Mouse (Mus musculus) neural tube, embryonic 14.5 days (tissue): ENCODE measurements around the gene Pak4. TPM values are rescaled to one million over a fixed set of nuclear protein-coding genes. Genes with fewer than 3 reads are reported as not detected.

Experiments used
- ATAC-seq: fragments of 200-750 bp; cut with Nextera tagmentation; 2 replicates; pipeline ENCODE4 v1.8.0; 2017; ENCODE audit warnings: low read depth, mild to moderate bottlenecking, moderate TSS enrichment, moderate library complexity
- H3K27ac ChIP-seq: fragments of 300-500 bp; sonication (generic); 2 replicates; pipeline ENCODE4 v1.5.1; 2014; ENCODE audit warnings: low read depth, mild to moderate bottlenecking, control low read depth, low read length, moderate library complexity, mixed read lengths
- H3K27me3 ChIP-seq: fragments of 300-500 bp; sonication (generic); 2 replicates; pipeline ENCODE4 v1.6.1; 2014; ENCODE audit warnings: low read length; ENCODE audit not compliant: control insufficient read depth, insufficient read depth
- H3K36me3 ChIP-seq: fragments of 300-500 bp; sonication (generic); 2 replicates; pipeline ENCODE4 v1.6.1; 2014; ENCODE audit warnings: low read length, mixed read lengths; ENCODE audit not compliant: control insufficient read depth, insufficient read depth
- H3K4me1 ChIP-seq: fragments of 300-500 bp; sonication (generic); 2 replicates; pipeline ENCODE4 v1.6.1; 2014; ENCODE audit warnings: low read length; ENCODE audit not compliant: control insufficient read depth, insufficient read depth
- H3K4me2 ChIP-seq: fragments of 300-500 bp; sonication (generic); 2 replicates; pipeline ENCODE4 v1.6.1; 2014; ENCODE audit warnings: mild to moderate bottlenecking, low read depth, low read length, control low read depth
- H3K4me3 ChIP-seq: fragments of 300-500 bp; sonication (generic); 2 replicates; pipeline ENCODE4 v1.5.1; 2014; ENCODE audit warnings: low read depth, low read length, control low read depth, mixed read lengths
- H3K9ac ChIP-seq: fragments of 300-500 bp; sonication (generic); replicated peaks from 2 replicates; pipeline ENCODE4 v1.6.1; 2014; ENCODE audit warnings: low read depth, mild to moderate bottlenecking, control low read depth, low read length, mixed read lengths
- H3K9me3 ChIP-seq: fragments of 300-500 bp; sonication (generic); 2 replicates; pipeline ENCODE4 v1.6.1; 2016; ENCODE audit warnings: low read length; ENCODE audit not compliant: control insufficient read depth
- WGBS: fragments of 180-500 bp; shearing (Covaris S2); extraction: QIAGEN DNeasy Blood & Tissue Kit; methylation state at CpG from one replicate; pipeline ENCODE4 v1.1.7; 2014; 5-methylcytosine and 5-hydroxymethylcytosine counted together
- polyA plus RNA-seq: library from polyadenylated mRNA; unstranded; fragments of >200 nt; fragmentation: Nextera tagmentation; extraction: Ambion mirVana; gene quantifications from 2 replicates; pipeline ENCODE4 v1.2.1, GENCODE M21; 2014

Pak4 gene
- polyA plus RNA-seq, 1 experiment from 2014 or later = 10.6 TPM

DNA sequence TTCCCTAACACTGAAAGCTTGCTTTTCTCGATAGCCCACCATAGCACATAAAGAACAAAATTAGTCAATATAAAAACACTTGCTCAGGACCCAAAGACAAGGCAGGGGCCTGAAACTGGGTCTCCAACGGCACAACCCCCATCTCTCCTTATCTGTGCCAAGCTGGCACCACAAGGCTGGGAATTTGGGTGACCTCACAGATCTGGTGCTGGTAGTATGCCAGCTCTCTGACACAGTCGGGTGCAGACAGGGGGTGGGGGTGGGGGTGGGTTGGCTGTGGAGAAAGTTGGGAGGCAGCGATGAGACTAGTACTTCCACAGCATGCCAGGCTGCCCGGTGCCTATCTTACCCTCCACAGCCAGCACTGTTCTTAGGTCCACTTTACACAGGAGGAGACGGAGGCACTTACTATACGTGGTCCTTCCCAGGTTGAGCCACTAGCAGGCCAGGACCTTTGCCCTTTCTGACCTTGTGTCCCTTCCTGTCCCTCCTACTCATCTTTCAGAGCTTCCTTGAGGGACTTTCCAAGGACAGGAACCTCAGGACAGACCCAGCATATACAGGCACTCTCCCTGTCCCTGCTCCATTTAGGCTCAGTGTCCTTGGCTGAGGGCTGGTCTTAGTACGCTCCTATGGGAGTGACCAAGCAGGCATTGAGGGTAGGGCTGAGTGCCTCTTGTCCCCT, 2.1 kb downstream of the Pak4 start:
- Histone ChIP-seq H3K27me3 (no peaks in the 10 kb centered on the region), H3K4me2 (peak overlapping the region; percentile 75; the same call in 1 of the 2 replicates), H3K9me3 (no peaks in the 10 kb centered on the region), H3K4me1 (peaks cover 10% of the 10 kb centered on the region), H3K9ac (no peak overlapping the region), H3K4me3 (no peak overlapping the region), H3K27ac (no peak overlapping the region), H3K36me3 (no peaks in the 10 kb centered on the region)
- WGBS = 82% methylated on average over 8 of the region's 8 CpGs
- no peak for ATAC-seq

DNA sequence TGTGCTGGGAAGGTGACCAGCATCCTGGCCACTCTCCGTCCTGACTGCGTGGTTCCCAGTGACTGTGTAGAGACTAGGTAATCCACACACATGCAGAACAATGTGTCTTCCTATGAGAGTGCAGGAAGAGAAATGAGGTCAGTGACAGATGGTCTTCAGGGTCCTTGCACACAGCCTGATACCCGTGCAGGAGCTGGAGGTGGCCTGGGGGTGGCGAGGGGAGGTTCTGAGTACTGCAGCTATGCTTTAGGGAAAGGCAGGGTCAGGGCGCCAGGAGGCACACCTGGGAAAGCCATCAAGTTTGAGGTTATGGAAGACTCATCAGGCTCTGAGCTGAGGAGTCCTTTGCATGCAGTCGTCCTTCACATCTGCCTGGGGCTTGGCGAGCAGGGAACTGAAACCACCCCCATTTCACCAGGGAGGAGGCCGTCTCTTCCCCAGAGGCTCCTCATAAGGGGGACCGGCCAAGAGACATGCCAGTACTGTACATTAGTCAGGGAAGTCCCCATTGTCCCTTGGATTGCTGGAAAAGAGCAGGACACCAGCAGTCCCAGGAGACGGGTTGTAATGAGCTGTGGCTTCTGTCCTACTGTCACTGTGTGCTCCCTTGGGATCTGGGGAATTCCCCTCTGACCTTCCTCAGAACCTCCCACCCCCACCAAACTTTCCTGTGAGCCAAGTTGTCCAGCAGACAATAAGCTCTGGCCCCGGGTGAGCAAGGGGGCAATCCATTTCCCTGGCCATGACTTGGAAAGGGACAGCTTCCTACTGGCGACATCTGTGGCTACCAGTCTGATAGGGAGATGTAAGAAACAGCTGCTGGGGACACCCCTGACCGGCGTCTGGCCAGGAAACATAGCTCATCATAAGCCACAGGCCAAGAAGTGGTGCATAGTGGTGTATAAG, 4.5 kb downstream of the Pak4 start:
- Histone ChIP-seq H3K4me2 (no peak overlapping the region), H3K4me1 (peaks cover 10% of the 10 kb centered on the region), H3K9ac (no peak overlapping the region), H3K36me3 (no peaks in the 10 kb centered on the region), H3K4me3 (no peak overlapping the region), H3K27ac (no peak overlapping the region), H3K9me3 (no peaks in the 10 kb centered on the region), H3K27me3 (no peaks in the 10 kb centered on the region)
- WGBS = 45% methylated on average over 14 of the region's 14 CpGs
- no peak for ATAC-seq

DNA sequence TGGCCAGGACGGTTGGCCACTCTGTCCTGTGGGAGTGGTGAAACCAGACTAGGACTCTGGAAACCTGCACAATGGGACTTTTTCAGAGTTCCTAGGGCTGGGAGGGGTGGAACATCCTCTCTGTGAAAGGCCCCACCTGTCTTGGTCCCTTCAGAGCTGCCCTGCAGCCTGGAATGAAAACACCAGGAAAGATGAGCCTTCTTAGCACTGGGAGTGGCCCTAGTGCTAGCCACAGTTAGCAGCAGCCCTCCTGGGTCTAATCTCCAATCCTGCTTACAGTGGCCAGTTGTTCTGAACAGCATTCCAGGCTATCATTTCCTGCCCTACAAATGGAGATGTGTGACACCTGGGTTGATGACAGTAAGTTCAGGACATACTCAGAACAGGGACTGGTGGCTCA, 6.1 kb downstream of the Pak4 start:
- H3K36me3 ChIP-seq = no peaks in the 10 kb centered on the region
- H3K9ac ChIP-seq = no peak overlapping the region
- 65% methylated on average over 1 of the region's 1 CpGs for WGBS
- H3K4me3 ChIP-seq = no peak overlapping the region
- H3K27me3 ChIP-seq = no peaks in the 10 kb centered on the region
- no peak overlapping the region for H3K27ac ChIP-seq
- H3K9me3 ChIP-seq = no peaks in the 10 kb centered on the region
- ATAC-seq = no peak
- H3K4me2 ChIP-seq = no peak overlapping the region
- peaks cover 17% of the 10 kb centered on the region for H3K4me1 ChIP-seq

DNA sequence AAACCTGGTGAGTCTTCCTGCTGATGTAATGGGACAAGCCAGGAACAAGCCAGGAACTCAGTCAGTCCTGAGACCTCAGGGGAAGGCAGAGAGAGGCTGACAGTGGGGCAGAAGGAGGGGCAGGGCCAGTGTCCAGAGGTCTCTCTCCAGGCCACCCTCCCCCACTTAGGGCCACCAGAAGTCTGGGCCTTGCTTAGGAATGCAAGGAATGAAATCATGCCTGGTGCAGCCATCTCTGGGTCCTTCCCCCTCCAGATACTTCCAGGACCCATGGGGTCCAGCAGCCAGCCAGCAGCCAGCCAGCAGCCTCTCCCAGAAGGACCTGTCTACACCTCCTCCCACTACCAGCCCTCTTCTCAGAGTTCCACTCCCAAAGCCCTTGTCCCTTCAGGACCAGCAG, 10.3 kb downstream of the Pak4 start:
- Histone ChIP-seq H3K9ac (no peak overlapping the region), H3K4me1 (peaks cover 13% of the 10 kb centered on the region), H3K4me3 (no peak overlapping the region), H3K9me3 (no peaks in the 10 kb centered on the region), H3K27me3 (no peaks in the 10 kb centered on the region), H3K4me2 (no peak overlapping the region), H3K27ac (no peak overlapping the region), H3K36me3 (no peaks in the 10 kb centered on the region)
- ATAC-seq = no peak

DNA sequence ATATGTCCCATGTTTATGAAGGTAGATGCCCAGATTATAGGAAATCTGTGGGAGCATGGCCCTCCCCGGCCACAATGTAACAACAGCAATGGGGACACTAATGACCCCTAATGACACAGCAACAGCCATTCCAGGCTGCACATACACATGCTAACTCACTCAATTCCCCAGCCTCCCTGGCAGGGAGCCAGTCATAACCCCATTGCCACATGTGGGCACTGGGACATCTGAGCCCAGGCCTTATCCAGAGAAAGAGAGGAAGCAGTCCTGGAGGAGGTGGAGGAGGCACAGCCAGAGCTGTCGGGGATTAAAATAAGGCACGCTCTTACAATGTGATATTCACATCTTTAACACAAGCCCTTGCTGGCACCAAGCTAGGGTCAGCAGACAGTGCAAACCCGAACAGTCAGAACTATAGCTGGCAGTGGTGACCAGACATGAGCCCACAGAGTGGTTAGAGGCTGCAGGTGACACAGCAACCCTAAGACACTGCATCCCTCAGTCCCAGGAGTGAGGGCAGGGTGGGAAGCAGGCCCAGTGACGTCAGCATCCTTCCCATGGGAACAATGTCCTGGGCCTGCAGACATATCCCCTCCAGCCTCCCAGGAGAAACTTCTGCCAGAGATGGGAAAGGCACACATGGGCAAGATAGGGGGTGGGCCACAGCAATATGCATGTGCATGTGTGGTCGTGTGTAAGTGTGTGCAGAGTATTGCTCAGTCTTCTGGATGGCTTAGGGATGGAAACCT, 11.1 kb downstream of the Pak4 start:
- H3K36me3 ChIP-seq = no peaks in the 10 kb centered on the region
- H3K4me3 ChIP-seq = no peak overlapping the region
- H3K27me3 ChIP-seq = no peaks in the 10 kb centered on the region
- peak; percentile 43; the same call in 1 of the 2 replicates for ATAC-seq
- no peak overlapping the region for H3K4me2 ChIP-seq
- H3K9me3 ChIP-seq = no peaks in the 10 kb centered on the region
- H3K27ac ChIP-seq = no peak overlapping the region
- H3K4me1 ChIP-seq = peaks cover 13% of the 10 kb centered on the region
- 47% methylated on average over 6 of the region's 6 CpGs for WGBS
- H3K9ac ChIP-seq = no peak overlapping the region

DNA sequence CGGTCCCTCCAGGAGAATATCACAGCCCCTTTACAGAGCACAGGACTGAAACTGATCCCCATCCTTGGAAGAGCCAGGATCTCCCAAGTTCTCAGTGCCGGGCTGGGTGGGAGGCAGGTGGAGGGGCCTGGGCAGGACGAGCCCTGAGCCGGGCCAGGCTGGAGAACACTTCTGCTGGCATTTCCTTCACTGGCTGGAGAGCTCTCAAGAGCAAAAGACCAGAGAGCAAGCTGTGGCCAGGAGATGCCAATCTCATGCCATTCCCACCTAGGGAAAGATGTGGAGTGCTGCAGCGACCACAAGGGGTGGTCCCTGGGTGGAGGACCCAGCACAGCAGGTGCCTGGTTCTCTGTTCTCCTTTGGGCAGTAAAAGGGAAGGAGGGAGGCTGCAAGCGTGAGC, 13.0 kb downstream of the Pak4 start:
- Histone ChIP-seq H3K4me2 (no peak overlapping the region), H3K9me3 (no peaks in the 10 kb centered on the region), H3K4me1 (peaks cover 13% of the 10 kb centered on the region), H3K4me3 (no peak overlapping the region), H3K9ac (no peak overlapping the region), H3K27ac (0 out of 2 replicates have a peak overlapping the region, but pooled peaks have one; percentile 22), H3K27me3 (no peaks in the 10 kb centered on the region), H3K36me3 (no peaks in the 10 kb centered on the region)
- 78% methylated on average over 6 of the region's 6 CpGs for WGBS
- ATAC-seq = no peak

DNA sequence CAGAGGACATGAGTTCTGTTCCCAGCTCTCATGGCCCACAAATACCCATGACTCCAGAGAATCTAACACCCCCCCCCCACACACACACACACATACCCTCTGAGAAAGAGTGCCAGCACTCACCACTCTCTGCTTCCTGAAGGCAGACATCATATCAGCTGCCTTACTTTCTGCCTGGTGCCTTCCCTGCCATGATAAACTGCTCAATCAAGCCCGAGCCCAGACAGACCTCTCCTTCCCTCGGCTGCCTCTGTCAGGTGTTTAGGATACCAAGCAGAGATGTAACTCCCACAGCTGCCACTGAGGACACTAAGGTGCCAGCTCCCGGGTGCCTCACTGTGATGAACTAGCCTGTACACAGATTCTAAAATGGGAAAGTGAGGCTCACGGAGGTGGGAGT, 13.5 kb downstream of the Pak4 start:
- no peaks in the 10 kb centered on the region for H3K36me3 ChIP-seq
- no peaks in the 10 kb centered on the region for H3K27me3 ChIP-seq
- peaks cover 13% of the 10 kb centered on the region for H3K4me1 ChIP-seq
- H3K4me3 ChIP-seq = no peak overlapping the region
- WGBS = 73% methylated on average over 4 of the region's 4 CpGs
- H3K9me3 ChIP-seq = no peaks in the 10 kb centered on the region
- 0 out of 2 replicates have a peak overlapping the region, but pooled peaks have one; percentile 22 for H3K27ac ChIP-seq
- no peak overlapping the region for H3K9ac ChIP-seq
- H3K4me2 ChIP-seq = no peak overlapping the region
- ATAC-seq = no peak

DNA sequence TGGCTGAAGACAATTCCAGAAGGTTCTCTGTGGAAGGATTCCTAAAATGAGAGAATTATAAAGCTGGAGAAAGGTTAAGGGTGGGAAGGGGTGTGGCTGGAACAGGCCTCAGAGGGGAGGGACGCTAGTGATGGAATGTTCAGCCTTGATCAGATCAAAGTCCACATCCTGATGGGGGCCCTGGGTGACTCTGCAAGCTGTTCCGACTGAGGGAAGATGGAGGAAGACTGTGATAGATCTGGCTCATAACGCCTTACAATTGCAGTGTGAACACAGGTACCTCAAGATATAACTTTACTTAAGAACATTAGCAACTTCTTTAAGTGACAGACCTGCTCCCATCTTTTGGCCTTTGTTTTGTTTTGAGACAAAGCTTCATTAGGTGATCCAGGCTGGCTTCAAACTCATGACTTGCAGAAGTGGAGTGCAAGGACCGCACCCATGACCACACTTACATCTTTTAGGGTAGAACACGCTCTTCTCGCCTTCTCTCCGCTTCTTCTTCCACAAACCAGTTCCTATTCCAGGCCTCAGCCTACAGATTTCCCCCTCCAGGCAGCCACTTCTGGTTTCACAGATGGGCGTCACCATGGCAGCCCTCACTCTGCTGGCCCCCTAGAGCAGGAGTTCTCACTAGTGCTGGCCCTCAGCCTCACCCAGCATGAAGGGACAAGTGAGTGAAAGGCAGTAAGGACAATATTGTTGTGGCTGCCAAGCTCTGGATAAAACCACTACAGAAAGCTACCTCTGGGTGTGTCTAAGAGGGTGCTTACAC, 14.2 kb downstream of the Pak4 start:
- no peak overlapping the region; the same call in 1 of the 2 replicates for H3K27ac ChIP-seq
- 80% methylated on average over 8 of the region's 8 CpGs for WGBS

More for the DNA sequence above, 14.2 kb downstream of the Pak4 start:
- Histone ChIP-seq H3K9me3 (no peaks in the 10 kb centered on the region), H3K4me2 (no peak overlapping the region), H3K9ac (no peak overlapping the region; the same call in 1 of the 2 replicates), H3K4me3 (no peak overlapping the region), H3K36me3 (no peaks in the 10 kb centered on the region), H3K27me3 (no peaks in the 10 kb centered on the region), H3K4me1 (peaks cover 13% of the 10 kb centered on the region)
- 0 out of 2 replicates have a peak, but pooled peaks have one; percentile 12 for ATAC-seq
